Mouse (Mus musculus) midbrain, postnatal 0 days (tissue): Measurements from ENCODE around the gene Svs5. TPM values are rescaled to one million over a fixed set of nuclear protein-coding genes. Genes with fewer than 3 reads are reported as not detected.
"Not testable (repeated sequence)": the region's sequence is repeated elsewhere in the genome, so short reads cannot be mapped to it uniquely, and the experiment has no call there.

Experiments
- ATAC-seq: fragments of 200-750 bp; cut with Nextera tagmentation; 2 replicates; pipeline ENCODE4 v1.8.0; 2017; ENCODE audit warnings: moderate number of reproducible peaks, mild to moderate bottlenecking, moderate TSS enrichment, moderate library complexity; ENCODE audit not compliant: low FRiP score
- DNase-seq: peaks from one replicate; pipeline ENCODE4 v3.0.0-alpha.2; 2015; ENCODE audit warnings: low spot score
- H3K27ac ChIP-seq: fragments of 300-500 bp; sonication (generic); 2 replicates; pipeline ENCODE4 v1.5.1; 2014; ENCODE audit warnings: low read depth, mild to moderate bottlenecking, low read length, mixed read lengths
- H3K27me3 ChIP-seq: fragments of 300-500 bp; sonication (generic); 2 replicates; pipeline ENCODE4 v1.6.1; 2014; ENCODE audit warnings: low read length, control low read depth, mixed read lengths; ENCODE audit not compliant: insufficient read depth
- H3K36me3 ChIP-seq: fragments of 300-500 bp; sonication (generic); 2 replicates; pipeline ENCODE4 v1.6.1; 2014; ENCODE audit warnings: low read length, control low read depth, mixed read lengths; ENCODE audit not compliant: insufficient read depth
- H3K4me1 ChIP-seq: fragments of 300-500 bp; sonication (generic); 2 replicates; pipeline ENCODE4 v1.6.1; 2014; ENCODE audit warnings: mild to moderate bottlenecking, control low read depth, antibody characterized with exemption, low read length, mixed read lengths; ENCODE audit not compliant: insufficient read depth
- H3K4me2 ChIP-seq: fragments of 300-500 bp; sonication (generic); 2 replicates; pipeline ENCODE4 v1.6.1; 2014; ENCODE audit warnings: low read depth, mild to moderate bottlenecking, low read length, mixed read lengths; ENCODE audit not compliant: poor library complexity, severe bottlenecking
- H3K4me3 ChIP-seq: fragments of 300-500 bp; sonication (generic); 2 replicates; pipeline ENCODE4 v1.5.1; 2014; ENCODE audit warnings: low read depth, mild to moderate bottlenecking, low read length, moderate library complexity
- H3K9ac ChIP-seq: fragments of 300-500 bp; sonication (generic); replicated peaks from 2 replicates; pipeline ENCODE4 v1.6.1; 2014; ENCODE audit warnings: mild to moderate bottlenecking, low read length, moderate library complexity, mixed read lengths; ENCODE audit not compliant: poor library complexity, severe bottlenecking
- H3K9me3 ChIP-seq: fragments of 300-500 bp; sonication (generic); 2 replicates; pipeline ENCODE4 v1.6.1; 2016; ENCODE audit warnings: low read length, control low read depth
- CTCF ChIP-seq: IDR thresholded peaks from 2 replicates; pipeline ENCODE4 v1.5.1; 2016; ENCODE audit warnings: antibody characterized with exemption, mild to moderate bottlenecking
- WGBS: fragments of 180-500 bp; shearing (Covaris S2); extraction: QIAGEN DNeasy Blood & Tissue Kit; methylation state at CpG from one replicate; pipeline ENCODE4 v1.1.7; 2014; 5-methylcytosine and 5-hydroxymethylcytosine counted together
- polyA plus RNA-seq: library from polyadenylated mRNA; unstranded; fragments of >200 nt; fragmentation: Nextera tagmentation; extraction: Ambion mirVana; gene quantifications from 2 replicates; pipeline ENCODE4 v1.2.1, GENCODE M21; 2015
- total RNA-seq: library from RNA; depleted of rRNA; stranded (reverse); fragments of >200 nt; gene quantifications from 2 replicates; pipeline ENCODE4 v1.2.3, GENCODE M21; 2014; rRNA removed

Svs5 gene
- total RNA-seq (not detected in 2 replicates), polyA plus RNA-seq (not detected in 2 replicates)

- not testable (repeated sequence) for H3K4me2 ChIP-seq, H3K9ac ChIP-seq, H3K27me3 ChIP-seq, ATAC-seq, H3K27ac ChIP-seq, H3K9me3 ChIP-seq, DNase-seq, H3K36me3 ChIP-seq, H3K4me1 ChIP-seq, H3K4me3 ChIP-seq
- WGBS = 80% methylated on average over 3 of the region's 3 CpGs
Observed at GRCm38 (mm10) chr2:164332440-164332839, at the start of gene Svs5. Gene Svs5 (plus strand): TSS chr2:164332740.

- not testable (repeated sequence) for H3K36me3 ChIP-seq, H3K27ac ChIP-seq, DNase-seq, H3K9me3 ChIP-seq, H3K4me2 ChIP-seq, H3K27me3 ChIP-seq, ATAC-seq, H3K4me1 ChIP-seq, H3K9ac ChIP-seq, H3K4me3 ChIP-seq
- whole genome bisulfite sequencing = 67% methylated on average over 1 of the region's 1 CpGs
Observed at GRCm38 (mm10) chr2:164288968-164289367, 43.6 kb upstream of the Svs5 start, which contains the start of gene Svs3a. Gene Svs3a (plus strand): TSS chr2:164289268.

- Histone ChIP-seq H3K9ac (no peak overlapping the region), H3K9me3 (no peaks in the 10 kb centered on the region), H3K27ac (no peak overlapping the region), H3K4me1 (no peaks in the 10 kb centered on the region), H3K4me2 (no peak overlapping the region), H3K4me3 (no peak overlapping the region), H3K27me3 (no peaks in the 10 kb centered on the region), H3K36me3 (no peaks in the 10 kb centered on the region)
- no peak for ATAC-seq
- no peak for TF ChIP-seq CTCF
- no peak for DNase-seq
- WGBS = 90% methylated on average over 5 of the region's 5 CpGs
Observed at GRCm38 (mm10) chr2:164312599-164312998, 19.9 kb upstream of the Svs5 start.

GRCm38 (mm10) chr2:164315460-164315859, 17.1 kb upstream of the Svs5 start:
- not testable (repeated sequence) for H3K27ac ChIP-seq, H3K36me3 ChIP-seq

GRCm38 (mm10) chr2:164316451-164316850, 16.1 kb upstream of the Svs5 start, which contains the start of gene Svs6:
Gene Svs6 (plus strand): TSS chr2:164316751.
- WGBS = 81% methylated on average over 1 of the region's 1 CpGs
- not testable (repeated sequence) for H3K4me2 ChIP-seq

More at GRCm38 (mm10) chr2:164315460-164315859, 17.1 kb upstream of the Svs5 start:
- H3K9ac ChIP-seq, H3K4me1 ChIP-seq, ATAC-seq, H3K9me3 ChIP-seq, DNase-seq, H3K4me2 ChIP-seq, H3K27me3 ChIP-seq, H3K4me3 ChIP-seq: not testable (repeated sequence)

GRCm38 (mm10) chr2:164320983-164321382, 11.6 kb upstream of the Svs5 start:
- WGBS = 90% methylated on average over 6 of the region's 6 CpGs
- no peak for ATAC-seq
- H3K9me3 ChIP-seq = no peaks in the 10 kb centered on the region

More at GRCm38 (mm10) chr2:164316451-164316850, 16.1 kb upstream of the Svs5 start, which contains the start of gene Svs6:
- H3K9me3 ChIP-seq, H3K4me3 ChIP-seq, DNase-seq, ATAC-seq, H3K9ac ChIP-seq, H3K27ac ChIP-seq, H3K27me3 ChIP-seq, H3K4me1 ChIP-seq, H3K36me3 ChIP-seq: not testable (repeated sequence)

GRCm38 (mm10) chr2:164343732-164344131, 11.2 kb downstream of the Svs5 start:
- not testable (repeated sequence) for H3K4me3 ChIP-seq, H3K36me3 ChIP-seq, ATAC-seq, H3K4me1 ChIP-seq, H3K4me2 ChIP-seq, H3K27ac ChIP-seq, DNase-seq, H3K27me3 ChIP-seq, H3K9me3 ChIP-seq, H3K9ac ChIP-seq
- WGBS = 70% methylated on average over 1 of the region's 1 CpGs

More at GRCm38 (mm10) chr2:164320983-164321382, 11.6 kb upstream of the Svs5 start:
- no peak overlapping the region for H3K27ac ChIP-seq
- no peak overlapping the region for H3K4me2 ChIP-seq
- H3K27me3 ChIP-seq = no peaks in the 10 kb centered on the region
- no peaks in the 10 kb centered on the region for H3K4me1 ChIP-seq
- no peak overlapping the region for H3K9ac ChIP-seq
- H3K36me3 ChIP-seq = no peaks in the 10 kb centered on the region
- DNase-seq = no peak
- no peak overlapping the region for H3K4me3 ChIP-seq
- TF ChIP-seq CTCF = no peak
